Mouse (Mus musculus): ENCODE data around the gene Tprn.

Tprn gene

GRCm38 (mm10) chr2:25262291-25262767 is at the start of gene Tprn:
Gene Tprn (plus strand): TSS chr2:25262618.
- DNase-seq (ENCODE audit: low spot score in 2 of 2) = peak; percentile 86 to 91

- no peak for DNase-seq (ENCODE audit: low spot score in 2 of 2)
Observed at GRCm38 (mm10) chr2:25213266-25213865, 49.1 kb upstream of the Tprn start.

GRCm38 (mm10) chr2:25214444-25214843 is 48.0 kb upstream of the Tprn start, which contains the start of gene Stpg3:
Gene Stpg3 (minus strand): TSS chr2:25214637.
- no peak for DNase-seq (ENCODE audit: low spot score in 2 of 2)

GRCm38 (mm10) chr2:25217666-25218065 is 44.8 kb upstream of the Tprn start:
- no peak for DNase-seq (ENCODE audit: low spot score in 2 of 2)

GRCm38 (mm10) chr2:25218445-25218844 is 44.0 kb upstream of the Tprn start, which contains the start of gene Fam166a:
Gene Fam166a (plus strand): TSS chr2:25218745.
- DNase-seq (ENCODE audit: low spot score in 2 of 2) = no peak

GRCm38 (mm10) chr2:25221331-25221772 is 41.1 kb upstream of the Tprn start:
- no peak for DNase-seq (ENCODE audit: low spot score in 2 of 2)

- peak; percentile 75 to 88 for DNase-seq (ENCODE audit: low spot score in 2 of 2)
Observed at GRCm38 (mm10) chr2:25223681-25224491, 38.5 kb upstream of the Tprn start.

GRCm38 (mm10) chr2:25224492-25224765 is 38.0 kb upstream of the Tprn start, which contains the start of gene Tubb4b:
Gene Tubb4b (minus strand): TSS chr2:25224702.
- DNase-seq (ENCODE audit: low spot score in 2 of 2) = peak in 1 of 2 experiments; percentile 90

GRCm38 (mm10) chr2:25224766-25225752 is 37.4 kb upstream of the Tprn start:
- DNase-seq (ENCODE audit: low spot score in 2 of 2) = peak in 1 of 2 experiments; percentile 98

- DNase-seq (ENCODE audit: low spot score in 2 of 2) = no peak
Observed at GRCm38 (mm10) chr2:25225811-25226379, 36.5 kb upstream of the Tprn start.

GRCm38 (mm10) chr2:25226864-25227263 is 35.6 kb upstream of the Tprn start:
- no peak for DNase-seq (ENCODE audit: low spot score in 2 of 2)

- no peak for DNase-seq (ENCODE audit: low spot score in 2 of 2)
Observed at GRCm38 (mm10) chr2:25227406-25227805, 35.0 kb upstream of the Tprn start.

- peak; percentile 73 to 86 for DNase-seq (ENCODE audit: low spot score in 2 of 2)
Observed at GRCm38 (mm10) chr2:25228431-25228889, 34.0 kb upstream of the Tprn start.

- DNase-seq (ENCODE audit: low spot score in 2 of 2) = no peak
Observed at GRCm38 (mm10) chr2:25228995-25229530, 33.4 kb upstream of the Tprn start.

GRCm38 (mm10) chr2:25229582-25229981 is 32.8 kb upstream of the Tprn start:
- DNase-seq (ENCODE audit: low spot score in 2 of 2) = no peak

GRCm38 (mm10) chr2:25230581-25230980 is 31.8 kb upstream of the Tprn start:
- DNase-seq (ENCODE audit: low spot score in 2 of 2) = no peak

- DNase-seq (ENCODE audit: low spot score in 2 of 2) = no peak
Observed at GRCm38 (mm10) chr2:25231038-25231437, 31.4 kb upstream of the Tprn start.

GRCm38 (mm10) chr2:25233421-25233820 is 29.0 kb upstream of the Tprn start:
- DNase-seq (ENCODE audit: low spot score in 2 of 2) = no peak

GRCm38 (mm10) chr2:25234050-25234449 is 28.4 kb upstream of the Tprn start, which contains the start of gene Slc34a3:
Gene Slc34a3 (minus strand): TSS chr2:25234364.
- DNase-seq (ENCODE audit: low spot score in 2 of 2) = no peak

- no peak for DNase-seq (ENCODE audit: low spot score in 2 of 2)
Observed at GRCm38 (mm10) chr2:25234551-25235220, 27.7 kb upstream of the Tprn start.

Data from urinary bladder, adult 18-20 months (tissue).